Mouse (Mus musculus): ENCODE data around the gene Usp31. TPM values are rescaled to one million over a fixed set of nuclear protein-coding genes. Genes with fewer than 3 reads are reported as not detected.

Usp31 gene
- polyA plus RNA-seq, 1 experiment, result 13.2 TPM

DNA sequence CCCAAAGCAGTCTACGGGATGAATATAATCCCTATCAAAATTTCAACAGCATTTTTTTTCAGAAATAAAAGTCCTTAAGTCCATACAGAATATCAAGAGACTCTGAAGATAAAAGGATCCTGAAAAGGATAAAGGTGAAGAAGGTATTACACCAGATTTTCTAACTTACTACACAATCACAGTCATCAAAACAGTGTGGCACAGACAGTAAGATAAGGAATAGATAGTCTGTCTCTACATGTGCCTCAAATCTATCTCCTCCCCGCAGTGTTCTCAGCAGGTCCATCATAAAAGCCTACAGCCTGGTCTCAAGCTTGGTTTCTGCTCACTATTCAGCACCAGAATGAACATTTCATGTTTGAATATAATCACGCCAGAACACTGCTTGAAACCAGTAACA lies 6.6 kb downstream of the Usp31 start:
- no peak for TF ChIP-seq CTCF (IDR thresholded peaks at IDR 0.05; ENCODE audit: borderline replicate concordance, extremely low read depth, insufficient read depth, insufficient read length)
- TF ChIP-seq POLR2A (IDR thresholded peaks at IDR 0.05; ENCODE audit: borderline replicate concordance, extremely low read depth, insufficient read depth, insufficient read length, poor library complexity, severe bottlenecking), result no peak
- DNase-seq (ENCODE audit: low read depth), result no peak

DNA sequence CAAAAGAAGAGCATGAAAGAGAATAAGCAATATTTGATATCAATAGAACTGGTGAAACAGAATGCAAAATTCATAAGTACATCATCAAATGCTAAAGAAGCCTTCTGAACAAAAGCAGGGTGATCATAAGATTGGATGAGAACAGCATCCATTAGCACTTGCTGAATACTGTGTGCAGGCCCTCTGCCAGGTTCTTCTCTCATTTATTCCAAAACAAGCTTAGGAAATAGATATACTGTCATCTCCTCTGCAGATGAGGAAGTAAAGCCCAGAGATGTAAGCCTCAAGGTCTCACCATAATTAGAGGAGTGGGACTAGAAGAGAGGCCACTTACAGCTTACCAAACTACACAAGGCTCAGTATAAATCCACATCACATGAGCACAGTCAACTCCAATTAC lies 7.8 kb downstream of the Usp31 start:
- DNase-seq (ENCODE audit: low read depth), result no peak
- TF ChIP-seq CTCF (IDR thresholded peaks at IDR 0.05; ENCODE audit: borderline replicate concordance, extremely low read depth, insufficient read depth, insufficient read length) (no peak), POLR2A (IDR thresholded peaks at IDR 0.05; ENCODE audit: borderline replicate concordance, extremely low read depth, insufficient read depth, insufficient read length, poor library complexity, severe bottlenecking) (no peak)

DNA sequence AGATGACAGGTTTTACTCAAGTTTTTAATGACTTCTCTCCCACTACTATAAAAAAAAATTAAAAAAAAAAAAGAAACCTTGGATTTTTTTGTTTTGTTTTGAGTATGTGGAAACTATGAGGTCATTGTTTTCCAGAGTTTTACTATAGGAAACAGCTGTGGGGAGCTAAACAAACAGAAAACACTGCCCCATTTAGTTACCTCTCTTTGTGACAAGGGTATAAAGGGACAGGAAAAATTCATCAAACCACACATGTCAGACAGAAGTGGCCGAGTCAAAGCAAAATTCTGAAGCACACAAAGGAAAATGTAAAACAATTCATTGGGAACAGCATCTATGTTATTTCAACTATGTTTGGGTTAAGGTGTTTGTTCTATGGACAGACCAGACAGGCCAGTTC lies 9.5 kb downstream of the Usp31 start:
- TF ChIP-seq CTCF (IDR thresholded peaks at IDR 0.05; ENCODE audit: borderline replicate concordance, extremely low read depth, insufficient read depth, insufficient read length), result no peak
- no peak for TF ChIP-seq POLR2A (IDR thresholded peaks at IDR 0.05; ENCODE audit: borderline replicate concordance, extremely low read depth, insufficient read depth, insufficient read length, poor library complexity, severe bottlenecking)
- DNase-seq (ENCODE audit: low read depth), result no peak

DNA sequence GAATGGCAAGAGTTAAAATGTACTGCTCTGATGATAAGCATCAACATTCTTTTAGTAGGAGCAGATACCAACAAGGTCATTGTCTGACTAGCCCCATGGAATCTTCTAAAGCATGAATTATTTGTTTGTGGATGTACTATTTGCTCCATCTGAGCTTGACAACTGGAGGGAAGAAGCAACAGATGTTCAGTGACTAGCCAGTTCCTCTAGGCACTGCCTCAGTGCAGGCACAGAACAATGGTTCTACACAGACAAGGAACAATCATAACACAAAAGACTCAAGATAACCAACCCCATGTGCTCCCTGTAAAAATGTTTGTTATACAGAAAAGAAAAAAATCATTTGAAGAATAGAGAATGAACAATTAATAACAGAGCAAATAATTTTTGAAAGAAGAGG lies 9.9 kb downstream of the Usp31 start:
- no peak for DNase-seq (ENCODE audit: low read depth)
- TF ChIP-seq CTCF (IDR thresholded peaks at IDR 0.05; ENCODE audit: borderline replicate concordance, extremely low read depth, insufficient read depth, insufficient read length) (no peak), POLR2A (IDR thresholded peaks at IDR 0.05; ENCODE audit: borderline replicate concordance, extremely low read depth, insufficient read depth, insufficient read length, poor library complexity, severe bottlenecking) (no peak)

DNA sequence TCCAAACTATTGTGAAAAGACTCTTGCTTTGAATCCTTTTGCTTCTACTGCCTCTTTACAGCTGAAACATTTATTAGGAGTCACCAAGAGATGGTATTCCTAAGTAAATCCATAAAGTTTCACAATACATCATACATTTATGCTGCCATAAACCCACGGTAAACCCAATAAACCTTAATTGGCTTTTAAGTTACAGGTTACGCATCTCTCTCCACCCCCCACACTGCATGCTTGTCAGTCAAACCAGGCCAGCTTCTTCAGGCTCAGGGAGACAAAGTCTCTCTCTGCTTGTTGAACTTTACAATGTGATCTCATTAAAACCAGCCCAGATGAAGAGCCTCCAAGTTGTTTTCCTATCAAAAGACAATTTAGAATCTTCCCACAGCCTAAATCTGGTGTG lies 15.2 kb downstream of the Usp31 start:
- DNase-seq (ENCODE audit: low read depth), result no peak

DNA sequence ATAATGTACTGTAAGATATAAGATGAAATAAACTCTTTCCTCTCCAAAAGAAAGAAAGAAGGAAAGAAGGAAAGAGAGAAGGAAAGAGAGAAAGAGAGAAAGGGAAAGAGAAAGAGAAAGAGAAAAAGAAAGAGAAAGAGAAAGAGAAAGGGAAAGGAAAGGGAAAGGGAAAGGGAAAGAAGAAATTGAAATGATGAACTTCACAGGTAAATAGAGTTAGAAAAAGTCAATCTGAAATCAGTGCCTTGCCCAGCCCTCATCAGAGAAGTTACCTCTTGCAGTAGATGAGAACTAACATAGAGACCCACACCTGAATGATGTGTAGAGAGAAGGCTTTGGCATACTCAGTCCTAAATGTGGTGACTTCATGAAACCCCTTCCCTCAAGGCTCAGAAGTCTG lies 17.7 kb downstream of the Usp31 start:
- no peak for TF ChIP-seq POLR2A (IDR thresholded peaks at IDR 0.05; ENCODE audit: borderline replicate concordance, extremely low read depth, insufficient read depth, insufficient read length, poor library complexity, severe bottlenecking)
- TF ChIP-seq CTCF (IDR thresholded peaks at IDR 0.05; ENCODE audit: borderline replicate concordance, extremely low read depth, insufficient read depth, insufficient read length), result no peak
- no peak for DNase-seq (ENCODE audit: low read depth)

More for the DNA sequence above, 15.2 kb downstream of the Usp31 start:
- no peak for TF ChIP-seq CTCF (IDR thresholded peaks at IDR 0.05; ENCODE audit: borderline replicate concordance, extremely low read depth, insufficient read depth, insufficient read length)
- TF ChIP-seq POLR2A (IDR thresholded peaks at IDR 0.05; ENCODE audit: borderline replicate concordance, extremely low read depth, insufficient read depth, insufficient read length, poor library complexity, severe bottlenecking), result no peak

DNA sequence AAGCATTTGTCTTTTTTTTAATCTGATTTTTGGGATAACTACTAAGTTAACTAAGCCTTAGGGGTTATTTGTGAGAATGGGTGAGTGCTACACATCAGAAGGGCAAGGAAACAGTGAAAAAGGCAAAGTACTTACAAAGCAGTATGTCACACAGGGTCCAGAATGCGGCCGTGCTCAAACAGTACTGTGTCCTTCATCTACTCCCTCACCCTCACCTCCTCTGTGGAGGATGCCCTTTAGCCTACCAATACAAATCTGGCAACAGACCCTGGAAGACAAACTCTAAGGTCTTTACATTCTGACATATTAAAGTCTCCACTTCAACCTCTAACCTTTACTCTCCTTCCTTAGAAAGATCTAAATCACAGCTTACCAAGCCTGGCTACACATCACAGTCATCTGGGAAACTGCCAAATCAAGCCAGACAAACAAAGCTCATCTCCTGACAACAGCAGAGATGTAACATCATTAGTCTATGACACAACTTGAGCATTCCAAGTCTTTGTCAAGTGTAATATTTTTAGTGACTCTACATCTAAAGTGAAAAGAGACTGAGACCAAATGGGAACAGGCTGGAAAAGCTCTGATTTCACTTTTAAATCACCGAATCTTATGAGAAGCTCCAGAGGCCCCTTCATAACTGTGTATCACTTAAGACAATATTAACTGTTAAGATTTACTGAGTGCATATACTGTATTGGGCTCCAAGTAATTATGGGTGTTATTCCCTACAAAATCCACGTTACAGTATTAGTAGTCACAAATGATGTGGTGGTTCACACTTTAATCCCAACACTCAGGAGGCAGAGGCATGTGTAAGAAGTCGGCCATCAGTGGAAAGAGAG lies 21.7 kb downstream of the Usp31 start:
- TF ChIP-seq POLR2A (IDR thresholded peaks at IDR 0.05; ENCODE audit: borderline replicate concordance, extremely low read depth, insufficient read depth, insufficient read length, poor library complexity, severe bottlenecking) (no peak), CTCF (IDR thresholded peaks at IDR 0.05; ENCODE audit: borderline replicate concordance, extremely low read depth, insufficient read depth, insufficient read length) (no peak)
- DNase-seq (ENCODE audit: low read depth), result no peak

DNA sequence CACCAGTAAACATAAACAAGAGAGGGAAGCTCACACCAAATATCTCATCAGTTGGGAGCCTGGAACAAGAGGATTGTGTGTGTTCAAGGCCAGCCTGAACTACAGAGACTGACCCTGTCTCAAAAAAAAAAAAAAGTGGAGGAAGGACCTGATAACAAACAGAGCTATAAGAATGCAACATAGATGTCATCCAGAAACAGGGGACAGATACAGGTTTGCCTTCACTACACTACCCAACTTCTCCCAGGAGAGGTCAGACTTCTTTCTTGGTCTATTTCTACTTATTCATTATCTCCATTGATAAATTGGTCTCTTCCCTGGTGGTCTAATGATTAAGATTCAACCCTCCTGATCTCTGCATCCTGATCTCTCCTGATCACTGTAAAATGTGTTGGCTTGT lies 25.9 kb downstream of the Usp31 start:
- TF ChIP-seq POLR2A (IDR thresholded peaks at IDR 0.05; ENCODE audit: borderline replicate concordance, extremely low read depth, insufficient read depth, insufficient read length, poor library complexity, severe bottlenecking) (no peak), CTCF (IDR thresholded peaks at IDR 0.05; ENCODE audit: borderline replicate concordance, extremely low read depth, insufficient read depth, insufficient read length) (no peak)
- DNase-seq (ENCODE audit: low read depth), result no peak

DNA sequence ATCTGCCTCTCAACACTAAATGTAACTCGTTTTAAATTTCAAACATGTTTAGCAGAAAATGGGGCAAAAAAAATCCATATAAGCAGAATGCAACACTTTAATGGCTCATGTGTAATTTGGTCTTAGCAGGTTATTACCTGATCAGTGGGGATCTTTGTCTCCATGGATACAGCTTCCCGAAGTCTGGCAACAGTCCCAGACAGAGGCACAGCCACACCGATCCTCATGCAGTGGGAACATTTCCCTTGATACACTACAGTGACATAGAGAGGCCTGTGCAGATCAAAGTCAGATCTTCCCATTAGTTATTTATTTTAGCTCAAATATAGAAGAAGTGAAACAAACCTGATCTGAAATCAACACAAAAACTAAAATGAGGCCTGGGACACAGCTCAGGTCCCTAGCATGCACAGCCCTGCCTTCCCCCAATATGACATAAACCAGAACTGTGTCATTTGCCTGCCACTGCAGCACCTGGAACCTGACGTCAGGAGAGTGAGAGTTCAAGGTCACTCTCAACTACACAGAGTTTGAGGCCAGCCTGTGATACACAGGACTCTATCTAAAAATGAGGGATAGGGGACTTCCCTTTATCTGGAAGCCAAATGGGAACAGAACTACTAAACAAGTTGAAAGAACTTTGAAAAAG lies 29.8 kb downstream of the Usp31 start:
- TF ChIP-seq CTCF (IDR thresholded peaks at IDR 0.05; ENCODE audit: borderline replicate concordance, extremely low read depth, insufficient read depth, insufficient read length), result no peak
- TF ChIP-seq POLR2A (IDR thresholded peaks at IDR 0.05; ENCODE audit: borderline replicate concordance, extremely low read depth, insufficient read depth, insufficient read length, poor library complexity, severe bottlenecking), result no peak
- peak; percentile 81 for DNase-seq (ENCODE audit: low read depth)

DNA sequence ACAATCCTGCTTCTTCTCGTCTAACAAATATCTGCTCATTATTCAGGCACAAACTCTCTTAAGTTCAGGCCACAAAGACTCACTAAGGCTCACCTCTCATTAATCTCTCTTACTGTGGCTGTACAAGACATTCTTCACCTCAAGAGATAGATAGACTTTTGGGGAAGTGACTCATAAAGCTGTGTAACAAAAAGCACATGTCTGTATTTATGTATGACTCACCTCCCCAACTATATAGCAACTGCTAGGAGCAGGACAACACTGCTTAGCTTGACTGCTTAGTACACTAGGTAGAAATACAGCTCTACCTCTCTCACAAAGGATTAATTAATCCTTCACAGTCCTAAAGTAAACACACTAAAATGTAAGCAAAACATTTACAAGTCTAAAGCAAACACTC lies 46.3 kb downstream of the Usp31 start:
- TF ChIP-seq POLR2A (IDR thresholded peaks at IDR 0.05; ENCODE audit: borderline replicate concordance, extremely low read depth, insufficient read depth, insufficient read length, poor library complexity, severe bottlenecking) (no peak), CTCF (IDR thresholded peaks at IDR 0.05; ENCODE audit: borderline replicate concordance, extremely low read depth, insufficient read depth, insufficient read length) (no peak)
- DNase-seq (ENCODE audit: low read depth), result no peak

DNA sequence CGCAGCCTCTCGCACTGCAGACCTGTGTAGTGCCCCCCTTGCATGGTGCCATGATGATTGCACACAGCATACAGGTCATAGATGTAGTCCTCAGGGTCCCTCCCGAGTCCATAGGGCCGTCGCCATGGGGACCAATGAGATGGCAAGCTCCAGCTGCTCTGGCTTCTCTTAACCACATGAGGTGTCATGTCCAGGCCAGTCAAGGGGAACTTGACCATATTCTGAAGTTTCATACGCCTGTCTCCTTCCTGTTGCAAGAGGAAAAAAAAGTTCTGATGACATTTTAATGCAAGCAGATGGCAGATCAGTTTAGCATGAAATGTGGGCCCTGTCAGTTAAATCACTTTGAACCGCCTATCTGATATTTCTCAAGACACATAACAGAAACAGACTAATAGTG lies 48.2 kb downstream of the Usp31 start:
- DNase-seq (ENCODE audit: low read depth), result no peak
- no peak for TF ChIP-seq POLR2A (IDR thresholded peaks at IDR 0.05; ENCODE audit: borderline replicate concordance, extremely low read depth, insufficient read depth, insufficient read length, poor library complexity, severe bottlenecking)
- no peak for TF ChIP-seq CTCF (IDR thresholded peaks at IDR 0.05; ENCODE audit: borderline replicate concordance, extremely low read depth, insufficient read depth, insufficient read length)

DNA sequence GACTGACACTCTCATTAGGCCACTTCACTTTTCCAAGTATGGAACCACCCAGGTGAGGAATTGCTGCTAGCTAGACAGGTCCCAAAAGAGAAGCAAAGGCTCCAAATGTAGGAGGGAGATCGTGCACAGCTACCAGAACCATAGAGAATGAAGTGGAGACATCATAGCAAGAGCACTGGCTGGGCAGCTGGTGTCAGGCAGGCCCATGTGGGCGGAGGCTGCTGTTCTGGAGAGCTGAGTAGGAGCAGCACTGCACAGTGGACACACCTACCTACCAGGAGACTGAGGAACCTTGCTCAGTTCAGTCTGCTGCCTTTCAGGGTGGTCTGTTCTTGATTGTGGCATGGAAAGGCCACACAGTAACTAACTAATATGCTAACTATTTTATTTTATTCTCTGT lies 52.4 kb downstream of the Usp31 start:
- DNase-seq (ENCODE audit: low read depth), result no peak
- no peak for TF ChIP-seq CTCF (IDR thresholded peaks at IDR 0.05; ENCODE audit: borderline replicate concordance, extremely low read depth, insufficient read depth, insufficient read length)
- no peak for TF ChIP-seq POLR2A (IDR thresholded peaks at IDR 0.05; ENCODE audit: borderline replicate concordance, extremely low read depth, insufficient read depth, insufficient read length, poor library complexity, severe bottlenecking)

All from brain, embryonic 14.5 days (tissue).